Mouse (Mus musculus): Measurements from ENCODE around the gene Mup4. TPM values are rescaled to one million over a fixed set of nuclear protein-coding genes. Genes with fewer than 3 reads are reported as not detected.
"Not testable (repeated sequence)": the region's sequence is repeated elsewhere in the genome, so short reads cannot be mapped to it uniquely, and the experiment has no call there.

Mup4 gene
- polyA plus RNA-seq (2015; fragmentation: Nextera tagmentation; extraction: Ambion mirVana), result not detected in 2 replicates

GRCm38 (mm10) chr4:59960610-59961009, at the start of gene Mup4:
Gene Mup4, minus strand, starts transcription at chr4:59960710.
- no peaks in the 10 kb centered on the region for H3K27me3 ChIP-seq (replicated peaks)
- H3K4me1 ChIP-seq, result no peaks in the 10 kb centered on the region
- H3K4me3 ChIP-seq, result no peak within 1 kb of the TSS
- WGBS, result 78% methylated on average over 3 of the region's 3 CpGs
- no peak within 1 kb of the TSS for H3K27ac ChIP-seq
- H3K9me3 ChIP-seq, result no peaks in the 10 kb centered on the region
- H3K9ac ChIP-seq, result no peak within 1 kb of the TSS
- H3K4me2 ChIP-seq, result no peak within 1 kb of the TSS
- ATAC-seq (replicated peaks), result no peak
- H3K36me3 ChIP-seq (replicated peaks), result no peaks in the 10 kb centered on the region

GRCm38 (mm10) chr4:59997894-59998293, 37.4 kb upstream of the Mup4 start:
- H3K9me3 ChIP-seq; H3K4me1 ChIP-seq; H3K36me3 ChIP-seq (replicated peaks); H3K9ac ChIP-seq; H3K4me3 ChIP-seq; ATAC-seq (replicated peaks); H3K4me2 ChIP-seq; H3K27me3 ChIP-seq (replicated peaks); H3K27ac ChIP-seq: not testable (repeated sequence)

GRCm38 (mm10) chr4:59963405-59964344, 3.2 kb upstream of the Mup4 start, which contains the start of gene Mup6:
Gene Mup6, plus strand, starts transcription at chr4:59964294.
- no peak within 1 kb of the TSS for H3K4me2 ChIP-seq
- no peak for ATAC-seq (replicated peaks)
- no peaks in the 10 kb centered on the region for H3K27me3 ChIP-seq (replicated peaks)
- H3K27ac ChIP-seq, result no peak within 1 kb of the TSS
- H3K36me3 ChIP-seq (replicated peaks), result no peaks in the 10 kb centered on the region
- 21% methylated on average over 3 of the region's 3 CpGs for WGBS
- no peaks in the 10 kb centered on the region for H3K9me3 ChIP-seq
- no peak within 1 kb of the TSS for H3K4me3 ChIP-seq
- no peak within 1 kb of the TSS for H3K9ac ChIP-seq
- no peaks in the 10 kb centered on the region for H3K4me1 ChIP-seq

DNA sequence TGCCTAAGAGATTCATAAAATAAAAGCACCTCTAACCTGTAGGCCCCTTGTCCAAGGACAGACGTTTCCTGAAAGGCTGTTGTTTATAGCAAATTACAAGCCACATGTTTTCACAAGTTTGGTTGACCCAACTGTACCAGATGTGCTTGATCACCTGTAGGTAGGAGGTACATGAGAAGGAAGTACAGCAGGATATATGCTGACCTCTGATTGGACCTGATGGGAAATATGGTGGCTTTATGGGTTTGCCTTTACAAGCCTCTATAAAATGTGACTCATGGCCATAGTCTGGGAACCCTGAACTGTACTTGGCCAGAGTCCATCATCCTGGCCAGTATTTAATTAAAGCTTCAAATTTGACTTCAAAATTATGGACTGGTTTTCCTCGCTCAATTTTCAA, 23.0 kb downstream of the Mup4 start:
- ATAC-seq (replicated peaks), result no peak
- H3K9me3 ChIP-seq, result no peaks in the 10 kb centered on the region
- WGBS, result 80% methylated on average over 2 of the region's 2 CpGs
- no peaks in the 10 kb centered on the region for H3K4me1 ChIP-seq
- no peak overlapping the region for H3K4me3 ChIP-seq
- no peaks in the 10 kb centered on the region for H3K36me3 ChIP-seq (replicated peaks)
- H3K27ac ChIP-seq, result no peak overlapping the region
- no peaks in the 10 kb centered on the region for H3K27me3 ChIP-seq (replicated peaks)
- H3K4me2 ChIP-seq, result no peak overlapping the region
- no peak overlapping the region for H3K9ac ChIP-seq

- Histone ChIP-seq H3K9ac (no peak overlapping the region), H3K27ac (no peak overlapping the region), H3K27me3 (replicated peaks) (no peaks in the 10 kb centered on the region), H3K36me3 (replicated peaks) (no peaks in the 10 kb centered on the region), H3K4me2 (no peak overlapping the region), H3K4me1 (no peaks in the 10 kb centered on the region), H3K4me3 (no peak overlapping the region), H3K9me3 (no peaks in the 10 kb centered on the region)
- WGBS, result 60% methylated on average over 6 of the region's 6 CpGs
- peak; percentile 94 for ATAC-seq (replicated peaks)
Observed at GRCm38 (mm10) chr4:59932505-59933281, 27.8 kb downstream of the Mup4 start.

DNA sequence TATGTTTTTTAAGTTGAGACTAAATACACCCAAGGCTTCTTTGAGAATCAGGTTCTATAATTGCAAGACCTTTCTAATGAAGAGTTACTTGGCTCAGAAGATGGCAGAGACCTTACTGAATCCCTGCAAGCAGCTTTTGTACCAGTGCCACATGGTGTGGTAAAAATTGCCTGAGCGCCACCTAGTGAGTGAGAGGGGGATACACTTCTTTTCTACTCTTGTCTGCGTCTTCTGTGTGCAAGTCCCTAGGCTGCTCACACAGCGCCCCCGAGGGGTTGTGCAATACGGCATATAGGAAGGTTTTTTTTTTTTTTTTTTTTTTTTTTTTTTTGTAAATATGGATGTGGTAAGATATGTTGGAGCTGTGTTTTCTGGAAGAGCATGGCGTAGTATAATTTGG, 32.2 kb downstream of the Mup4 start:
- no peaks in the 10 kb centered on the region for H3K4me1 ChIP-seq
- ATAC-seq (replicated peaks), result peak; percentile 41; the same call in 1 of the 2 replicates
- WGBS, result 25% methylated on average over 6 of the region's 6 CpGs
- H3K4me3 ChIP-seq, result no peak overlapping the region
- no peak overlapping the region for H3K27ac ChIP-seq
- no peaks in the 10 kb centered on the region for H3K9me3 ChIP-seq
- no peaks in the 10 kb centered on the region for H3K36me3 ChIP-seq (replicated peaks)
- H3K9ac ChIP-seq, result no peak overlapping the region
- no peak overlapping the region for H3K4me2 ChIP-seq
- no peaks in the 10 kb centered on the region for H3K27me3 ChIP-seq (replicated peaks)

- no peaks in the 10 kb centered on the region for H3K27me3 ChIP-seq (replicated peaks)
Observed at GRCm38 (mm10) chr4:59927666-59928065, 32.8 kb downstream of the Mup4 start.

DNA sequence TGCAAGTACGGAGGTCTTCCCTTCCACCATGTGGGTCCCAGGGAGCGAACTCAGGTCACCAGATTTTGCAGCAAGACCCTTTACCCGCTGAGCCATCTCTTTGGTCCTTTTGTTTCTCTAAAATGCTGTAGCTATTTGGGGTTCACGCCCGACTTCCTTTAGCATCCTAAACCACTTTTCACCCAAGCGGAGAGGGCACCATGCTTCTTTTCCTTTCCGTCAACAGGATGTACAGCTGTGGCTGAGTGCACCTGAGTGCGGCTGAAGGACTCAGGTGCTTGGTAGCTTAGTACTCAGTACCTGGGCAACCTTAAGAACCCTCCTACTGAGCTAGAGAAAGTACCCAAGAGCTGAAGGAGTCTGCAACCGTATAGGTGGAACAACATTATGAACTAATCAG, 35.4 kb downstream of the Mup4 start:
- Histone ChIP-seq H3K4me1 (no peaks in the 10 kb centered on the region), H3K27ac (no peak overlapping the region), H3K9me3 (no peaks in the 10 kb centered on the region), H3K4me3 (no peak overlapping the region), H3K4me2 (no peak overlapping the region), H3K27me3 (replicated peaks) (no peaks in the 10 kb centered on the region), H3K9ac (no peak overlapping the region), H3K36me3 (replicated peaks) (no peaks in the 10 kb centered on the region)
- ATAC-seq (replicated peaks), result no peak
- 82% methylated on average over 9 of the region's 9 CpGs for WGBS

More at GRCm38 (mm10) chr4:59927666-59928065, 32.8 kb downstream of the Mup4 start:
- Histone ChIP-seq H3K4me3 (no peak overlapping the region), H3K36me3 (replicated peaks) (no peaks in the 10 kb centered on the region), H3K27ac (no peak overlapping the region), H3K4me1 (no peaks in the 10 kb centered on the region), H3K9me3 (no peaks in the 10 kb centered on the region), H3K4me2 (no peak overlapping the region), H3K9ac (no peak overlapping the region)
- WGBS, result 94% methylated on average over 3 of the region's 3 CpGs
- ATAC-seq (replicated peaks), result no peak

- no peaks in the 10 kb centered on the region for H3K4me1 ChIP-seq
- H3K9me3 ChIP-seq, result no peaks in the 10 kb centered on the region
- H3K36me3 ChIP-seq (replicated peaks), result no peaks in the 10 kb centered on the region
- H3K9ac ChIP-seq, result no peak overlapping the region
- ATAC-seq (replicated peaks), result no peak
- H3K27me3 ChIP-seq (replicated peaks), result no peaks in the 10 kb centered on the region
- 89% methylated on average over 3 of the region's 3 CpGs for WGBS
- no peak overlapping the region for H3K4me3 ChIP-seq
- H3K27ac ChIP-seq, result no peak overlapping the region
- H3K4me2 ChIP-seq, result no peak overlapping the region
Observed at GRCm38 (mm10) chr4:59917966-59918365, 42.5 kb downstream of the Mup4 start.

GRCm38 (mm10) chr4:59914608-59915403, 45.7 kb downstream of the Mup4 start, which contains the start of gene Slc46a2:
Gene Slc46a2, minus strand, starts transcription at chr4:59915056.
- H3K27ac ChIP-seq, result no peak within 1 kb of the TSS
- H3K36me3 ChIP-seq (replicated peaks), result no peaks in the 10 kb centered on the region
- H3K4me1 ChIP-seq, result no peaks in the 10 kb centered on the region
- no peak within 1 kb of the TSS; the same call in 1 of the 2 replicates for H3K4me2 ChIP-seq
- no peaks in the 10 kb centered on the region; the same call in 1 of the 2 replicates for H3K27me3 ChIP-seq (replicated peaks)
- H3K4me3 ChIP-seq, result no peak within 1 kb of the TSS
- 15% methylated on average over 22 of the region's 22 CpGs for WGBS
- peak; percentile 14; the same call in 1 of the 2 replicates for ATAC-seq (replicated peaks)
- no peak within 1 kb of the TSS for H3K9ac ChIP-seq
- no peaks in the 10 kb centered on the region for H3K9me3 ChIP-seq

DNA sequence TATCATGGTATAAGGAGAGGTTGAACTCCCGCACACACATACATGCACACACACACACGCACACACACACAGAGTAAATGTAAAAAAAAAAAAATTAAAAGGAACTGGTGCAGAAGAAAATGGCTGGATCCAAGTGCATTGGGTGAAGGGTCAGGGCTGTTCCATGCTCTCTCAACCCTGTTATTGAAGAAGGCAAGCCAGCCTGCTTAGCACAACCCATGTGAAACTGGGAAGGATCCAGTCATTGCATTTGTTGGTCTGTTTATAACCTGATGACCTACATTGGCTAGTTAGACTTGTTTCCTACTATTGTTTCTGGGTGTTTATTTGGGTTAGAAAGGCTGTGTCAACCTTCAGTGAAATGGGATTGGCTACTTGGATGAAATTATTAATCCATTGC, 51.7 kb downstream of the Mup4 start:
- no peak overlapping the region for H3K4me2 ChIP-seq
- H3K4me3 ChIP-seq, result no peak overlapping the region
- H3K27me3 ChIP-seq (replicated peaks), result no peaks in the 10 kb centered on the region; the same call in 1 of the 2 replicates
- no peak overlapping the region for H3K9ac ChIP-seq
- no peak overlapping the region for H3K27ac ChIP-seq
- no peaks in the 10 kb centered on the region for H3K4me1 ChIP-seq
- 95% methylated on average over 2 of the region's 2 CpGs for WGBS
- no peaks in the 10 kb centered on the region for H3K36me3 ChIP-seq (replicated peaks)
- H3K9me3 ChIP-seq, result no peaks in the 10 kb centered on the region
- no peak for ATAC-seq (replicated peaks)

All from midbrain, embryonic 15.5 days (tissue).